Mouse (Mus musculus): ENCODE measurements around the gene Ncoa7.

Gene Ncoa7

GRCm38 (mm10) chr10:30802681-30803586, at the start of gene Ncoa7:
Gene Ncoa7, minus strand, starts transcription at chr10:30803326.
- peak; percentile 88 for DNase-seq (ENCODE audit: low read depth, low spot score)

DNA sequence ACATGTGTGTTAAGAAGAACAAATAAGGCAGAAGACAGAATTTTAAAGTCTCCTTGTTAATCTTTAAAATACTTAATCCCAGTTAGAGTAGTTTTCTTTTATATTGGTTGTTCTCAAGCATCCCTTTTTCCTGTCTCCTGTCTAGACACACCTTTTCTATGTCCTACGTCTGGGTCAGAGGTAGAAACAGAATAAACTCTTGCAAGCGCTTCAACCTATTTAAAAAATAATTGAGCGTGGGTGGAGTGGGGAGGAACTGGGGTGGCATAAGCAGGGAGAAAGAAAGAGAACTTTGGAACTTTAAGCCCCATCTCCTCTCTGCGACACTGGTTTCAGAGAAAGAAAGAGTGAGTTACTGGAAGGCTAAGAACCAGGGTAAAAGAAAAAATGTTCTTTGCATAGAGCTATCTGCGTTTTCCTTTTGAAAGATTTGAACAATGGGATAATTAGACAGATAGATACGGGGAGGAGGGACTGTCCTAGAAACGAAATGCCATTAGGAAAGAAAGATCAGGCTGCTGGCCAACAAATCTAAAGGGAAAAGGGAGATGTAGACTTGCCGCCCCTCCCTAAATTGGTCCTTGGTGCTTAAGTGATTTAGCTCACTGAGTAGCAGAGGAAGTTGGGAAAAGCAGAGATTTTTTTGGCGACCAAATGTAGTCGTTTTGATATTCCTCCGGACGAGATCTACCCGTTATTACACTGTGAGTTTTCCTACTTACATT, 42.1 kb upstream of the Ncoa7 start:
- no peak for DNase-seq (ENCODE audit: low read depth, low spot score)

DNA sequence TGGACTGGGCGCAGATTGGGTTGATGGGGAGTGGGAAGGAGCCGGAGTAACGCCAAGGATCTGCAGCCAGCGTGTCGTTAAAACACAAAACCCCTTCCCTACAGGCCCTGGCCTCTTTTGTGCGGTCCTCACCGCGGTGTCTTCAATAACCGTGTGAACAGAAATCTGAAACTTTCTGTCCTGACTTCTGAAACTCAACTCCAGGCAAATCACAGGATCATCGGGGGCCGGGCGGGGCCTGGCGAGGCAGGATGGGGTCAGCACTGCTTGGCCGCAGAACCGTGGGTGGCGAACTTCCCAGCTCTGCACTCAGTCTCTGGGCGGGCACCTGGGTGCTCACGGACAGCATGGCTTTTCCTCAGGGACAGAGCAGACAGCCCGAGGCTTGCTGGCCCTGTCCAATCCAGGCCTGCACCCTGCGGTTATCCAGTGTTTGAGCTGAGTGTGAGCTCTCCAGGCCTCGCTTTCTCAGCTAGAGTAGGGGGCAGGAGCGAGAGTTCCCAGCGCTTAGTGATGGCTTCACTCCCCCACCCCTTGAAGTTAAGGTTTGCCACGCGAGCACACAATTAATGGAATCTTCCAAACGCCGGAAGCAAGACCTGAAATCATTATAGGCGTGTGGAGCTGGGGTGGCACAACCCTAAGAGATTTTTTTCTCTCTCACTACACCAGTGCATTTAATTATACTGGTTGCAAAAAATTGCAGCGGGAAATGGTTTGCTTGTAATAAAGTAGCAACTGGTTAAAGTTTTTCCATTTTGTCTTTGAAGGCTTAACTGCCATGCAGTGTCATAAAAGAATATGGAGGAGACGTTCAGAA, 41.3 kb upstream of the Ncoa7 start:
- DNase-seq (ENCODE audit: low read depth, low spot score), result no peak

- no peak for DNase-seq (ENCODE audit: low read depth, low spot score)
Measured at GRCm38 (mm10) chr10:30843438-30844190, 40.5 kb upstream of the Ncoa7 start.

DNA sequence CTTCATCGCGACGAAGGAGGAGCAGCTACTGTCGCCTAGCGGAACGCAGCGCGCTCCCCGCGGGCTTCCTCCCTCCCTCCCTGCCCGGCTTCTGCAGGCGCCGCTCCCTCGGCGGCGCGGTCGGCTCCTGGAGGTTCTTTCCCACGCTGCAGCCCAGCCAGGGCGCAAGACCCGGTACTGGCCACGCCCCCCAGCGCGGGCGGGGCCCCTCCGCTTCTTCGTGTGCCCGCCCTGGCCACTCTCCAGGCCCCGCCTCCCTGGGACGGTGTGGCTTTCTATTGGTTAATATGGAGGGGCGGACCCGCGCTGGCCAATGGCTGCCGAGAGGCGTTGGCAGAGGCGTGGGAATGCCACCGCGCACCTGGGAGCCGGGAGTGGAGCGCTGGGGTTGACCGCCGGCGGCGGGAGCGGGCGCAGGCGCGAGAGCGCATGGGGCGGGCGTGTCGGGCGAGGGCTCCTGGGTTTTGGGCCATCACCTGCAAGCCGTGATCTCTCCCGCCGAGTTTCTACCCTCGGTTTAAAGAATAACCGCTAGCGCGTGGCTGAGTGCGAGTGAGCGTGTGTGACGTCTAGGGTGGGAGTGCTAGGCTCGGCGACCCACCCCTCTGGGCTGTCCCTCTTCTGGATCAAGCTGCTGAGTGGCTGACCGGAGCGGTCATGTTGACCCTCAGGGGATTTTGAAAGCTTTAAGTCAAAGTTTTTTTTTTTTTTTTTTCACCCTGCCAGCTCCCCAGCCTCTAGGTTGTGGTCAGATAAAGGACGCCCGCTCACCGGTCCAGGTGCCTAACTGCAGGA, 39.7 kb upstream of the Ncoa7 start, which contains the start of gene Hey2:
TSS of gene Hey2 (minus strand) at position 159 of the 795 bp plus-strand sequence.
- peak; percentile 97 for DNase-seq (ENCODE audit: low read depth, low spot score)

DNA sequence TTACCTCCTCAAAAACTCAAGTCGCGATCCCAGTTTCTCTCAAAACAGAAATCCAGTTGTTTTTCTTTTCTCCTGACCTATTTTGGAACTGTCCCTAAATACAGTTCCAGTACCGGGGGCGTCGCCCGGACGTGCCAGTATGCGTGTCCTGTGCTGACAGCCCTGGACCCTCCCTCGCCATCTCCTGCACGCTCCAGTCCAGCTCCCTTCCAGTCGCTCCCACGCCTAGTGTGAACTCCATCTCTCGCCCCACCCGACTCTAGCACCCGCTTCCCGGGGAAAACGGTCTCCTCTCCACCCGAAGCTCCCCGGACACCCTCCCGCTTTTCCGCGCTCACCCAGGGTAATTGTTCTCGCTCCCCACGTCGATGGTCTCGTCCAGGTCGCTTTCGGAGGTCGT, 39.1 kb upstream of the Ncoa7 start:
- no peak for DNase-seq (ENCODE audit: low read depth, low spot score)

- DNase-seq (ENCODE audit: low read depth, low spot score), result no peak
Measured at GRCm38 (mm10) chr10:30840824-30841223, 37.7 kb upstream of the Ncoa7 start.

DNA sequence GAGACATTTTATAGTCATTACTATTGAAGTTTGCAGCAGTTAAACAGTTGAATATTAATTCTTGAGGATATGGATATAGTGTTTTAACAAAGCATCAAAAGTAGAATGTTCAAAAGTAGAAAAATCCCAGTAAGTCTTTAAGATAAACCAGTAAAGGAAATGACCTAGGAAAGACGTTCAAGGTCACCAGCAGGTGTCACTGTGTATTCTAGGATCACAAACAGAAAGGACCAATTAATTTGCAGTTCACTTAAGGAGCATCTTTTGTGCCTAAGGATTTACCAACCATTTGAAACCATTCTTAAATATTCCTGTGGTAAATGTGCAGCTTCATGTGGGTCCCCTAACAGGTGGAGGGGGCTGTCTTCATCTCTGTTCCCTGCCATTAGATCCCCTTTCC, 35.1 kb upstream of the Ncoa7 start:
- peak; percentile 17 for DNase-seq (ENCODE audit: low read depth, low spot score)

DNA sequence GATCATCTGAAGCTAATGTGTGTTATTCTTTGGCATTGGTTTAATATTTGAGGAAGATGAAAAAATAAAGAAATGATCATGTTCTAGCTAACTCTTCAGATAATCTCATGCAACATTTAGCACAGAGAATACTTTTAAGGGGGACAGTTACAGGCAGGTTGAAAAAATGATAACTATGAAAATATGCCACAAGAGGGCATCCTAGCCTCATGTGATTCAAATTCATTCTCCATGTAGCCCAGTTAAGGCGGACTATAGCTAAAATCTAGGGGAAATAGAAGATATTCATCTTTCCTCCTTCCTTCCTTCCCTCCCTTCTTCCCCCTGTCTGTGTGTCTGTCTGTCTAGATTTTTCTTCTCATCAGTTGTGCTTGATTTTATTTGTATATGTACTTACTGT, 21.9 kb upstream of the Ncoa7 start:
- DNase-seq (ENCODE audit: low read depth, low spot score), result peak; percentile 55

DNA sequence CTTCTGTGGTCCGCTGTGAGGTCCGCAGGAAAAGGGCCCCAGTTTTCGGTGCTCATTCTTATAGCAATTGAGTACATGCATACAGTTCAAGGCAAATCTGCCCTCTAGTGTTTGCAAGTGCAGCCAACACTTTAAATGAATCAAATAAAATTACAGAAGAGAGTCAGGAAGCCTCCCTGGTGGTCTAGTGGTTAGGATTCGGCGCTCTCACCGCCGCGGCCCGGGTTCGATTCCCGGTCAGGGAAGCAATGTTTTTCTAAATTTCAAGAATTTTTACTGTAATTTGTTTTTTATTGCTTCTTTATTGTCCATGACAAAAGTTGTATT, 7.8 kb upstream of the Ncoa7 start:
- peak; percentile 91 for DNase-seq (ENCODE audit: low read depth, low spot score)

DNA sequence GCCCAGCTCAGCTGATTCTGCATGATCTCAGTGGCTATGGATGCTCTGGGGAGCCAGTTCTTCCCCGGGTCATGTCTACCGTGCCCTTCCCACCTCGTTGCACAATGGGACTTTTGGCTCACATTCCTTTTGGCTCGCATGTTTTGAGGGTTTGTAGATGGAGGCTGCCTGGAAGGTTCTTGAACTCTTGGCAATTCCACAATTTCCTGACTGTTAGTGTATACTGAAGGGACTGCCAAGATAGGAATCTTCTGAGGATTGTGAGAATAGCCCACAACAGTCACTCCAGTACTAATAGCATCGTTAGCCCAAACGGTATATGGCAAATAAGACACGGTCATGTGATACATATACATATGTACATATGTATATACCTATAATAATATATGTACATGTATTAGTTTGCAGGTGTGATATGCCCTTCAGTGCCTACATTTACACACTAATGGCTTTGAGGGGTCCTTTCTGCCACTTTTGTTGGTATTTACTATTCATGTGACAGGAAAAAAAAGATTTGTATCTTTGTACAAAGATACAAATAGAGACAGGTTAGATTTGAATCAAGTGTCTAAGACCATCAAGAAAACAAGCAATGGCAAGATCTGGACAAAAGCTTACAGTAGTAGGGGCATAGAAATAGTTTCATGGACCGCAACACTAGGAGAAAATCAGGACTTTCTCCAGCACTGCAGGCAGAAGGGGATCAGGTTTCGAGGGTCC, 7.3 kb upstream of the Ncoa7 start:
- no peak for DNase-seq (ENCODE audit: low read depth, low spot score)

DNA sequence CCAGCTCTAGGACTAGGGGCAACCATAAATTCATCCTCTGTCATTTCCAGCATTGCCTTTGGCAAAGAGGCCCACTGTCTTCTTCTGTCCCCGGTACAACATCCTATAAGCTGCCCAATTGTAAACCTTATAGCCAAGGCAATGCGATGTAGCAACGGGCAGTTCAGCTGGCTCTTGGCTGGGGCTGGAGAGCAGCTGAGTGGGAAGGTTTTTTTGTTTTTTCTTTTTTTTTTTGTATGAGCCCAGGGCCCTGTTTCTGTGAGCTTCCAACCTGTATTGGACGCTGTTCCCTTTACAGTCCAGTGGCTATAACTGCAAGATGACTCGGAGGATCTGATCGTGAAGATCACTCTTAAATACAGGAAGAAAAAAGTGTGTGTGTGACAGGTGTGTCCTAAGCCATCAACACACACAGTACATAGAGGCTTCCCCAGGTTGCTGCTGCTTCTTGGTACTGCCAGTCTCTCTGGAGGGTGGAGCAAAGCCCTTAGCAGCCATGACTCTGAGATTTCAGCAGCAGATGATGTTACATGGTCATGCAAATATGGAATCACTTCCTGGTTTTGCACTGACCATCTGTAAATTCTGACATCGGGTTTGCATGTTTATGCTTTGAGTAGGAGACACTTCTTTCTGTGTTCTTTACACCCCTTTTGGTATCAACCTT, 594 bp upstream of the Ncoa7 start:
- DNase-seq (ENCODE audit: low read depth, low spot score), result peak; percentile 91

GRCm38 (mm10) chr10:30802033-30802432, 1.1 kb downstream of the Ncoa7 start:
- DNase-seq (ENCODE audit: low read depth, low spot score), result peak; percentile 72

- DNase-seq (ENCODE audit: low read depth, low spot score), result no peak
Measured at GRCm38 (mm10) chr10:30799713-30800450, 3.2 kb downstream of the Ncoa7 start.

DNA sequence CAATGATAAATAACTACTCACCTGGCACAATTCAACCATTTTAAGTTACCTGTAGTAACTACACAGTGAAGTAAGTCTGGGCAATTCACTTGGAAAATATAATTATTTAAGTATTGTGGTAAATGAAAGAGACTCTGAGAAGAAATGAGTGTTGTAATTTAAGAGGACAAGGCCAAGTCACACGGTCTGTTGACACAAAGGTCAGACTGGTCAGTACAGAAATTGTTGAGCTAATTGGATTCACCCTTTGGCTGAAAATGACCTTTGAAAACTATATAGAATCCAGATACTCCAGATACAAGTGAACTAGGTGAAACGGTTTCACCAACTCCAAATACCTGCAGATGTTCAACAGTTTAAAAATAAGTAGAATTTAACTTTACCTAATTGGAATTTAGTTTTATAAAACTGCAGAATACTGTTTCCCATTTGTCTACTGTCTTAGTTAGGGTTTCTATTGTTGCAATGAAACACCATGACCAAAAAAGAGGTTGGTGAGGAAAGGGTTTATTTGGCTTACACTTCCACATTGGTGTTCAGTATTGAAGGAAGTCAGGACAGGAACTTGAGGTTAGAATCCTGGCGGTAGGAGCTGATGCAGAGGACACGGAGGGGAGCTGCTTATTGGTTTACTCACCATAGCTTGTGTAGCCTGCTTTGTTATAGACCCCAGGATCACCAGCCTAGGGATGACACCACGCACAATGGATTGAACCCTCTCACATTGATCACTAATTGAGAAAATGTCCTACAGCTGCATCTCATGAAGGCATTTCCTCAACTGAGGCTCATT, 6.5 kb downstream of the Ncoa7 start:
- DNase-seq (ENCODE audit: low read depth, low spot score), result no peak

- DNase-seq (ENCODE audit: low read depth, low spot score), result no peak
Measured at GRCm38 (mm10) chr10:30791016-30791415, 12.1 kb downstream of the Ncoa7 start.

- peak; percentile 45 for DNase-seq (ENCODE audit: low read depth, low spot score)
Measured at GRCm38 (mm10) chr10:30789521-30789920, 13.6 kb downstream of the Ncoa7 start.

GRCm38 (mm10) chr10:30788340-30788721, 14.8 kb downstream of the Ncoa7 start:
- no peak for DNase-seq (ENCODE audit: low read depth, low spot score)

Data from A20 (cell line).